Mouse (Mus musculus) thymus, adult 2 months (tissue): ENCODE measurements at regions not wholly inside any gene's neighbourhood (a gene's known extent, or its start where the extent isn't known, plus 50 kb on each side); places are given as distances from the start of the nearest gene placed in this dataset.

Source experiments
- CTCF ChIP-seq: fragments of 200-500 bp; IDR thresholded peaks from 2 replicates; pipeline ENCODE4 v1.5.1; 2012; ENCODE audit warnings: mild to moderate bottlenecking, control low read depth, low read length, moderate library complexity, borderline replicate concordance; ENCODE audit not compliant: control insufficient read depth, poor library complexity, insufficient read depth; ENCODE audit errors: extremely low read depth
- POLR2A ChIP-seq: fragments of 200-500 bp; IDR thresholded peaks from 2 replicates; pipeline ENCODE4 v1.6.1; 2012; ENCODE audit warnings: mild to moderate bottlenecking, low read length, control low read depth, moderate library complexity; ENCODE audit not compliant: control insufficient read depth, poor library complexity, insufficient read depth; ENCODE audit errors: extremely low read depth

GRCm38 (mm10) chr4:55188716-55189115 is 161.1 kb upstream of the Rad23b start:
- TF ChIP-seq POLR2A (no peak), CTCF (no peak)
